In the genomic region with DNA sequence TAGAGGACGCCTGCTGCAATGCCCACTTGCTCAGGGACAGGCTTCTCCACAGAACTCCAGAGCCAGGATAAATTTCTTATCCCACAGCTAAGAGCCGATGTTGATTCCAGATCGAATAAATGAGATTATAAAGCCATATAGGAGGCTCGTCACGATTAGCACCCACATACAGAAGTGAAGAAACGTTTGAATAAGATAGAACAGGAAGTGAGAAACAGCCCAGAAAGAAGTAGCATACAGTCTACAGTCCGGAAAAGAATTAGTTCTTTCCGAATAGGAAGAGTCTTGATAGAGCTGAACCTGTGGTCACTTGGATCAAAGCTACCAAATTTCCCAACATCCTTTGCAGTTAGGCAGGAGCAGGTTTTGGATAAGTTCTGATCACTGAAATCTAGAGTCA, we compare ENCODE assay signal across 21 mouse cellular contexts.
DNase-seq lines count a peak whose midpoint lies in the region; ATAC-seq and TF ChIP-seq lines count a peak whose summit lies in the region.
"Had no signal": no experiment of that assay in that cellular context is flagged by ENCODE, and none has a peak within 500 bp of the region (broad histone marks: within the 10 kb centered on the region; RNA-seq: fewer than 3 reads in every experiment).

No protein-coding gene starts in this region.

- H3K9me3 ChIP-seq in lung, embryonic 14.5 days (ENCODE audit: low read depth, low read length), result no peaks in the 10 kb centered on the region
- H3K9me3 ChIP-seq: G1E had no signal

- H3K27ac ChIP-seq in lung, embryonic 14.5 days (ENCODE audit: low read depth), result no peak overlapping the region

- peak; percentile 0 for DNase-seq in lung, embryonic 14.5 days
- no peak for DNase-seq in lung, postnatal 14 days
- no peak for DNase-seq in layer of hippocampus, adult 9-11 months
- no peak for DNase-seq in adrenal gland, adult 2 months
- DNase-seq: adrenal gland, adult 8-10 months; adrenal gland, postnatal 10 days; adrenal gland, postnatal 14 days; adrenal gland, postnatal 25 days; adrenal gland, postnatal 36 days; B cell, adult 2 months; cerebellum, adult 11 months; cerebellum, adult 11-12 months; cerebellum, adult 18-20 months; cerebellum, adult 2 months had no signal

- no peak overlapping the region for H3K4me2 ChIP-seq in lung, embryonic 14.5 days

- no peaks in the 10 kb centered on the region for H3K36me3 ChIP-seq in lung, embryonic 14.5 days (ENCODE audit: insufficient read depth)
- H3K36me3 ChIP-seq: G1E had no signal

- no peak for TF ChIP-seq CTCF in lung, embryonic 14.5 days (IDR thresholded peaks at IDR 0.05; ENCODE audit: low read depth)

- H3K9ac ChIP-seq in lung, embryonic 14.5 days, result no peak overlapping the region

- peaks cover 6% of the 10 kb centered on the region; the same call in 1 of the 2 replicates for H3K4me1 ChIP-seq in lung, embryonic 14.5 days (ENCODE audit: insufficient read depth)

- H3K27me3 ChIP-seq in lung, embryonic 14.5 days (ENCODE audit: insufficient read depth, low read length), result no peaks in the 10 kb centered on the region
- H3K27me3 ChIP-seq: CH12.LX, Patski had no signal

- H3K4me3 ChIP-seq in lung, embryonic 14.5 days (ENCODE audit: low read depth, low read length), result no peak overlapping the region

- WGBS in lung, embryonic 14.5 days, result 85% methylated on average over 8 of the region's 8 CpGs

- no peak for ATAC-seq in lung, embryonic 14.5 days (ENCODE audit: insufficient read depth)
- ATAC-seq in granulocyte monocyte progenitor cell, adult 5-6 weeks (replicated peaks; ENCODE audit: poor library complexity, severe bottlenecking), result peak; percentile 69
- ATAC-seq in megakaryocyte, adult 5-6 weeks (ENCODE audit: poor library complexity, severe bottlenecking), result peak; percentile 62
- ATAC-seq: activated CD4-positive, CD25-positive, alpha-beta regulatory T cell, adult 4 months; CD4-positive, CD25-positive, alpha-beta regulatory T cell, adult 4 months; Patski had no signal
